Mouse (Mus musculus): Measurements from ENCODE around the gene Klhl29. TPM values are rescaled to one million over a fixed set of nuclear protein-coding genes. Genes with fewer than 3 reads are reported as not detected.
A peak's percentile ranks its signal among the peaks of the same experiment; 100 is the strongest.

The Klhl29 gene
- total and polyA plus RNA-seq, 3 experiments = 0.41 to 0.57 (median 0.42) TPM

- 58% methylated on average over 5 of the region's 5 CpGs for WGBS
- Histone ChIP-seq H3K79me2 (replicated peaks; ENCODE audit: control insufficient read depth, insufficient read depth, low read length) (no peaks in the 10 kb centered on the region), H3K36me3 (ENCODE audit: control insufficient read depth, insufficient read depth, low read length) (no peaks in the 10 kb centered on the region), H3K9ac (ENCODE audit: low read depth, low read length) (no peak overlapping the region), H3K4me3 (no peak overlapping the region), H3K4me1 (ENCODE audit: control insufficient read depth, insufficient read depth, low read length) (no peaks in the 10 kb centered on the region), H3K27me3 (ENCODE audit: control insufficient read depth, insufficient read depth, low read length) (no peaks in the 10 kb centered on the region), H3K27ac (no peak overlapping the region)
- intact Hi-C loops (cut with DNase I) = loop anchor here (5.0 to 10.0 kb wide), 4 partner anchors 101 to 308 kb away; no protein-coding TSS in a partner anchor
- no peak for DNase-seq
- TF ChIP-seq CTCF (IDR thresholded peaks at IDR 0.05) (no peak), POLR2A (IDR thresholded peaks at IDR 0.05; ENCODE audit: insufficient read depth, low read depth, low read length) (no peak), EP300 (IDR thresholded peaks at IDR 0.05; ENCODE audit: insufficient read depth, low read depth, low read length) (no peak)
Measured at GRCm38 (mm10) chr12:5143903-5144781, 231.3 kb downstream of the Klhl29 start.

- no peaks in the 10 kb centered on the region for H3K4me1 ChIP-seq (ENCODE audit: control insufficient read depth, insufficient read depth, low read length)
- 91% methylated on average over 5 of the region's 5 CpGs for WGBS
- H3K79me2 ChIP-seq (replicated peaks; ENCODE audit: control insufficient read depth, insufficient read depth, low read length) = no peaks in the 10 kb centered on the region
- intact Hi-C loops (cut with DNase I) = loop anchor here (5.0 to 10.0 kb wide), 4 partner anchors 102 to 309 kb away; no protein-coding TSS in a partner anchor
- no peak for DNase-seq
- no peak overlapping the region for H3K4me3 ChIP-seq
- TF ChIP-seq EP300 (IDR thresholded peaks at IDR 0.05; ENCODE audit: insufficient read depth, low read depth, low read length) (no peak), POLR2A (IDR thresholded peaks at IDR 0.05; ENCODE audit: insufficient read depth, low read depth, low read length) (no peak), CTCF (IDR thresholded peaks at IDR 0.05) (no peak)
- no peaks in the 10 kb centered on the region for H3K27me3 ChIP-seq (ENCODE audit: control insufficient read depth, insufficient read depth, low read length)
- no peak overlapping the region for H3K27ac ChIP-seq
- no peak overlapping the region for H3K9ac ChIP-seq (ENCODE audit: low read depth, low read length)
- H3K36me3 ChIP-seq (ENCODE audit: control insufficient read depth, insufficient read depth, low read length) = no peaks in the 10 kb centered on the region
Measured at GRCm38 (mm10) chr12:5143224-5143623, 232.3 kb downstream of the Klhl29 start.

GRCm38 (mm10) chr12:5142776-5143175 lies 232.7 kb downstream of the Klhl29 start:
- Histone ChIP-seq H3K9ac (ENCODE audit: low read depth, low read length) (no peak overlapping the region), H3K4me3 (no peak overlapping the region), H3K27me3 (ENCODE audit: control insufficient read depth, insufficient read depth, low read length) (no peaks in the 10 kb centered on the region), H3K36me3 (ENCODE audit: control insufficient read depth, insufficient read depth, low read length) (no peaks in the 10 kb centered on the region), H3K4me1 (ENCODE audit: control insufficient read depth, insufficient read depth, low read length) (no peaks in the 10 kb centered on the region), H3K27ac (no peak overlapping the region), H3K79me2 (replicated peaks; ENCODE audit: control insufficient read depth, insufficient read depth, low read length) (no peaks in the 10 kb centered on the region)
- TF ChIP-seq CTCF (IDR thresholded peaks at IDR 0.05) = peak; percentile 80
- 0 out of 2 replicates have a peak, but pooled peaks have one; percentile 33 for TF ChIP-seq EP300 (IDR thresholded peaks at IDR 0.05; ENCODE audit: insufficient read depth, low read depth, low read length)
- no peak for TF ChIP-seq POLR2A (IDR thresholded peaks at IDR 0.05; ENCODE audit: insufficient read depth, low read depth, low read length)
- DNase-seq = peak; percentile 65 to 80
- WGBS = 13% methylated on average over 3 of the region's 3 CpGs
- intact Hi-C loops (cut with DNase I) = loop anchor here (5.0 to 10.0 kb wide), 4 partner anchors 102 to 310 kb away; no protein-coding TSS in a partner anchor

GRCm38 (mm10) chr12:5141040-5141439 lies 234.4 kb downstream of the Klhl29 start:
- WGBS = 34% methylated on average over 4 of the region's 4 CpGs
- Histone ChIP-seq H3K27me3 (ENCODE audit: control insufficient read depth, insufficient read depth, low read length) (no peaks in the 10 kb centered on the region), H3K79me2 (replicated peaks; ENCODE audit: control insufficient read depth, insufficient read depth, low read length) (no peaks in the 10 kb centered on the region), H3K27ac (no peak overlapping the region), H3K9ac (ENCODE audit: low read depth, low read length) (no peak overlapping the region), H3K4me1 (ENCODE audit: control insufficient read depth, insufficient read depth, low read length) (no peaks in the 10 kb centered on the region), H3K4me3 (no peak overlapping the region), H3K36me3 (ENCODE audit: control insufficient read depth, insufficient read depth, low read length) (no peaks in the 10 kb centered on the region)
- TF ChIP-seq CTCF (IDR thresholded peaks at IDR 0.05) (peak; percentile 61), EP300 (IDR thresholded peaks at IDR 0.05; ENCODE audit: insufficient read depth, low read depth, low read length) (no peak)
- intact Hi-C loops (cut with DNase I) = loop anchor here (5.0 to 10.0 kb wide), 4 partner anchors 104 to 311 kb away; no protein-coding TSS in a partner anchor
- DNase-seq = no peak

- intact Hi-C loops (cut with DNase I) = no loop called here
- Histone ChIP-seq H3K79me2 (replicated peaks; ENCODE audit: control insufficient read depth, insufficient read depth, low read length) (no peaks in the 10 kb centered on the region), H3K9ac (ENCODE audit: low read depth, low read length) (no peak overlapping the region), H3K27me3 (ENCODE audit: control insufficient read depth, insufficient read depth, low read length) (no peaks in the 10 kb centered on the region), H3K36me3 (ENCODE audit: control insufficient read depth, insufficient read depth, low read length) (no peaks in the 10 kb centered on the region), H3K27ac (no peak overlapping the region), H3K4me3 (no peak overlapping the region), H3K4me1 (ENCODE audit: control insufficient read depth, insufficient read depth, low read length) (no peaks in the 10 kb centered on the region)
- no peak for DNase-seq
- 51% methylated on average over 4 of the region's 4 CpGs for WGBS
- no peak for TF ChIP-seq POLR2A (IDR thresholded peaks at IDR 0.05; ENCODE audit: insufficient read depth, low read depth, low read length)
- TF ChIP-seq EP300 (IDR thresholded peaks at IDR 0.05; ENCODE audit: insufficient read depth, low read depth, low read length) = no peak
- no peak for TF ChIP-seq CTCF (IDR thresholded peaks at IDR 0.05)
Measured at GRCm38 (mm10) chr12:5139302-5139701, 236.2 kb downstream of the Klhl29 start.

GRCm38 (mm10) chr12:5136300-5136699 lies 239.2 kb downstream of the Klhl29 start:
- DNase-seq = peak in 1 of 2 experiments; percentile 17
- Histone ChIP-seq H3K4me3 (no peak overlapping the region), H3K27ac (no peak overlapping the region), H3K79me2 (replicated peaks; ENCODE audit: control insufficient read depth, insufficient read depth, low read length) (no peaks in the 10 kb centered on the region), H3K36me3 (ENCODE audit: control insufficient read depth, insufficient read depth, low read length) (no peaks in the 10 kb centered on the region), H3K27me3 (ENCODE audit: control insufficient read depth, insufficient read depth, low read length) (no peaks in the 10 kb centered on the region), H3K9ac (ENCODE audit: low read depth, low read length) (no peak overlapping the region), H3K4me1 (ENCODE audit: control insufficient read depth, insufficient read depth, low read length) (no peaks in the 10 kb centered on the region)
- 35% methylated on average over 4 of the region's 4 CpGs for WGBS
- intact Hi-C loops (cut with DNase I) = loop anchor here (2.0 kb wide), 1 partner anchor 107 kb away; no protein-coding TSS in a partner anchor
- TF ChIP-seq POLR2A (IDR thresholded peaks at IDR 0.05; ENCODE audit: insufficient read depth, low read depth, low read length) = no peak
- peak; percentile 90 for TF ChIP-seq CTCF (IDR thresholded peaks at IDR 0.05)
